Mouse (Mus musculus) midbrain, postnatal 0 days (tissue): ENCODE results near the gene Sept11. TPM values are rescaled to one million over a fixed set of nuclear protein-coding genes. Genes with fewer than 3 reads are reported as not detected.

Experiments used
- ATAC-seq: fragments of 200-750 bp; cut with Nextera tagmentation; 2 replicates; pipeline ENCODE4 v1.8.0; 2017; ENCODE audit warnings: moderate number of reproducible peaks, mild to moderate bottlenecking, moderate TSS enrichment, moderate library complexity; ENCODE audit not compliant: low FRiP score
- DNase-seq: peaks from one replicate; pipeline ENCODE4 v3.0.0-alpha.2; 2015; ENCODE audit warnings: low spot score
- H3K27ac ChIP-seq: fragments of 300-500 bp; sonication (generic); 2 replicates; pipeline ENCODE4 v1.5.1; 2014; ENCODE audit warnings: low read depth, mild to moderate bottlenecking, low read length, mixed read lengths
- H3K27me3 ChIP-seq: fragments of 300-500 bp; sonication (generic); 2 replicates; pipeline ENCODE4 v1.6.1; 2014; ENCODE audit warnings: low read length, control low read depth, mixed read lengths; ENCODE audit not compliant: insufficient read depth
- H3K36me3 ChIP-seq: fragments of 300-500 bp; sonication (generic); 2 replicates; pipeline ENCODE4 v1.6.1; 2014; ENCODE audit warnings: low read length, control low read depth, mixed read lengths; ENCODE audit not compliant: insufficient read depth
- H3K4me1 ChIP-seq: fragments of 300-500 bp; sonication (generic); 2 replicates; pipeline ENCODE4 v1.6.1; 2014; ENCODE audit warnings: mild to moderate bottlenecking, control low read depth, antibody characterized with exemption, low read length, mixed read lengths; ENCODE audit not compliant: insufficient read depth
- H3K4me2 ChIP-seq: fragments of 300-500 bp; sonication (generic); 2 replicates; pipeline ENCODE4 v1.6.1; 2014; ENCODE audit warnings: low read depth, mild to moderate bottlenecking, low read length, mixed read lengths; ENCODE audit not compliant: poor library complexity, severe bottlenecking
- H3K4me3 ChIP-seq: fragments of 300-500 bp; sonication (generic); 2 replicates; pipeline ENCODE4 v1.5.1; 2014; ENCODE audit warnings: low read depth, mild to moderate bottlenecking, low read length, moderate library complexity
- H3K9ac ChIP-seq: fragments of 300-500 bp; sonication (generic); replicated peaks from 2 replicates; pipeline ENCODE4 v1.6.1; 2014; ENCODE audit warnings: mild to moderate bottlenecking, low read length, moderate library complexity, mixed read lengths; ENCODE audit not compliant: poor library complexity, severe bottlenecking
- H3K9me3 ChIP-seq: fragments of 300-500 bp; sonication (generic); 2 replicates; pipeline ENCODE4 v1.6.1; 2016; ENCODE audit warnings: low read length, control low read depth
- CTCF ChIP-seq: IDR thresholded peaks from 2 replicates; pipeline ENCODE4 v1.5.1; 2016; ENCODE audit warnings: antibody characterized with exemption, mild to moderate bottlenecking
- WGBS: fragments of 180-500 bp; shearing (Covaris S2); extraction: QIAGEN DNeasy Blood & Tissue Kit; methylation state at CpG from one replicate; pipeline ENCODE4 v1.1.7; 2014; 5-methylcytosine and 5-hydroxymethylcytosine counted together
- polyA plus RNA-seq: library from polyadenylated mRNA; unstranded; fragments of >200 nt; fragmentation: Nextera tagmentation; extraction: Ambion mirVana; gene quantifications from 2 replicates; pipeline ENCODE4 v1.2.1, GENCODE M21; 2015
- total RNA-seq: library from RNA; depleted of rRNA; stranded (reverse); fragments of >200 nt; gene quantifications from 2 replicates; pipeline ENCODE4 v1.2.3, GENCODE M21; 2014

Sept11 gene
- total and polyA plus RNA-seq, 2 experiments from 2014 or later, result 95.9 to 96.0 TPM

DNA sequence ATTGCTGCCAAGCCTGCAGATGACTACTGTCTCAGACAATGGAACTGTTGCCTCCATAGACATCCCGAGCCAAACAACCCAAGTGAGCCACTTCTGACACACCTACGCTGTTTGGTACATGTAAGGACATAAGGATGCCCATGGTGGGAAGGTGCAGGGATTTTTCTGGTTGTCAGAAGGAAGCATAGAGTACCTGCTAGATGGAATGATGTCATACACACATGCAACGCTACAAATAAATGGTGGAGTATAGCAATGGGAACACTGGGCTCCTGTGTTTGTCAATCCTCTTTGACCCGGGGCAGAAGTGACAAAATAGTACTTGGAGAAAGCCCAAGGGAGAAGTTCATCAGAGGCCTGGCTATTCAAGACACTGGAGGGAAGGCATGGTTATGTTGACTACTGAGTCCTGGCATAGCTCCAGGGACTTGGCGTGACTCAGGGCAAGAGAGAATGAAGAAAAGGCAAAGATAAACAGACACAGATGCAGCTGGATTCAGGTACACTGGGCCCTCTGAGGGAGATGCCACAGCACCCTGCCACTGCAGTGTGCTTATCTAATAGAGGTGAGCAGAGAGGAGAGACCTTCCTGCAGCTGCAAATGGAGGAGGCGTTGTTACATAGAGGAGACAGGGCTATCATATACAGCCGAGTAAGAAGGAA, 15.4 kb upstream of the Sept11 start:
- Histone ChIP-seq H3K4me1 (no peaks in the 10 kb centered on the region), H3K4me2 (no peak overlapping the region), H3K27ac (no peak overlapping the region), H3K27me3 (no peaks in the 10 kb centered on the region), H3K9ac (no peak overlapping the region), H3K36me3 (no peaks in the 10 kb centered on the region), H3K9me3 (no peaks in the 10 kb centered on the region), H3K4me3 (no peak overlapping the region)
- ATAC-seq (no peak), DNase-seq (no peak)
- WGBS, result 89% methylated on average over 7 of the region's 7 CpGs
- no peak for TF ChIP-seq CTCF

DNA sequence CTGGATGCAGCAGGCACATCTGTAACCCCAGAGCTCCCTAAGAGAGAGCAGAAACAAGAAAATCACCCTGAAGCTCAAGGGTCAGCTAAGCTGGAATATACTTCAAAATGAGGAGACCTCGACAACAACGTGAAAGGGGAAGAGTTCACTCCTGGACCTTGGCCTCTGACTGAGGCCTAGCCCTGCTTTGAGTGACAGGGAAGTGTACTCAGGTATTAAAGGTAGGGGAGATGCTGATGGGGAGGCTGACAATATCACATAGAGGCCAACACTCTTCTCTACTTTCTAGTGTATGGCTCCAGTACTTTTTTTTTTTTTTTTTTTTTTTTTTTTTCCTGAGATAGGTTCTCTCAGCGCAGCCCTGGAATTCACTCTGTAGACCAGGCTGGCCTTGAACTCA, 13.6 kb upstream of the Sept11 start:
- DNase-seq (no peak), ATAC-seq (no peak)
- H3K36me3 ChIP-seq, result no peaks in the 10 kb centered on the region
- H3K9ac ChIP-seq, result no peak overlapping the region
- TF ChIP-seq CTCF, result no peak
- H3K9me3 ChIP-seq, result no peaks in the 10 kb centered on the region
- H3K4me3 ChIP-seq, result no peak overlapping the region
- H3K4me2 ChIP-seq, result no peak overlapping the region
- WGBS, result 83% methylated on average over 3 of the region's 3 CpGs
- H3K27me3 ChIP-seq, result no peaks in the 10 kb centered on the region
- no peak overlapping the region for H3K27ac ChIP-seq
- no peaks in the 10 kb centered on the region for H3K4me1 ChIP-seq

DNA sequence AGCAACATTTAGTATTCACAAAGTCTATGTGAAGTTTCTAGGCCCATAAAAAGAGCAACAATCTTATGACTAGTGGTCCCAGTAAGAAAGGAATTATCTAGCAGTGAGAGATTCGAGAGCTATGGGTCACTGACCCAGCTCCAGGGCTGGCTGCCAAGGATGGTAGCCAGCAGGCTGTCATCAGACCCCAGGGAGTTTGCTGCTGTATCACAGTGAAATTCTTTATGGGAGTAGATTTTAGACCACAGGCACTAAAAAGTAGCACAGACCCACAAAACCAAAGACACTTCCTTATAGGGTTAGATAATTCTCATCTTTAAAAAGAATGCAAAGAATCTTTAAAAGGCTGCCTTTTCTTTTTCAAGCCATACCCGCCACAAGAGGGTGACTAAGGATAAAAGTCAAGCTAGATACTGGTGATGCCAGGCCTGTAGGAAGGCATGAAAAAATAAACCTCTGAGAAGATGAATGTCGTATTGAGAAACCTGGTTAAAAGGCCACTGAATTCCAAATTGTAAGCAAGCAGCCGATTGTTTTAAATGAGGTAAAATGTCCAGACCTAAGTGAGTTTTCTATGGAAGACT, 8.1 kb upstream of the Sept11 start:
- ATAC-seq, result no peak
- Histone ChIP-seq H3K36me3 (no peaks in the 10 kb centered on the region), H3K4me3 (no peak overlapping the region), H3K27me3 (no peaks in the 10 kb centered on the region), H3K9ac (no peak overlapping the region), H3K9me3 (no peaks in the 10 kb centered on the region), H3K4me2 (no peak overlapping the region), H3K27ac (no peak overlapping the region), H3K4me1 (no peaks in the 10 kb centered on the region)
- no peak for DNase-seq
- 60% methylated on average over 4 of the region's 4 CpGs for WGBS
- TF ChIP-seq CTCF, result peak; percentile 34

DNA sequence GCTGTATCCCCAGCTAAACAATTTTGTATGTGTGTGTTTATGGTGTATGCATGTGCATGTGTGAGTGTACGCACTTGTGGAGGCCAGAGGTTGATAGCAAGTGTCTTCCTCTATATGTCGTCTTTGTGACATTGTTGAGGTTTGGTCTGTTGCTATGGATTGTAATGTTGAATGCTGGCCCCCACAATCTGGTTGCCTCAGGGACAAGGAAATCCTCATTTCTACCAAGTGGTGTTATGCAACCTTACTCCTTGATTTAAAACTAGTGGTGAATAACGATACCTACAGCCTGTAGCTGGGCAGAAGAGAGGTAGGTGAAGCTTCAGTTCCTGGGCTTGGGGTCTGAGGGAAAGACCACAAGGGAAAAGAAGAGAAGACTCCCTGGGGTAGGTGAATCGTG, 7.3 kb upstream of the Sept11 start:
- Histone ChIP-seq H3K4me1 (peaks cover 1% of the 10 kb centered on the region), H3K36me3 (no peaks in the 10 kb centered on the region), H3K4me3 (no peak overlapping the region), H3K9ac (no peak overlapping the region), H3K27me3 (no peaks in the 10 kb centered on the region), H3K9me3 (no peaks in the 10 kb centered on the region), H3K4me2 (no peak overlapping the region), H3K27ac (no peak overlapping the region)
- 90% methylated on average over 4 of the region's 4 CpGs for WGBS
- TF ChIP-seq CTCF, result no peak
- ATAC-seq (no peak), DNase-seq (no peak)

DNA sequence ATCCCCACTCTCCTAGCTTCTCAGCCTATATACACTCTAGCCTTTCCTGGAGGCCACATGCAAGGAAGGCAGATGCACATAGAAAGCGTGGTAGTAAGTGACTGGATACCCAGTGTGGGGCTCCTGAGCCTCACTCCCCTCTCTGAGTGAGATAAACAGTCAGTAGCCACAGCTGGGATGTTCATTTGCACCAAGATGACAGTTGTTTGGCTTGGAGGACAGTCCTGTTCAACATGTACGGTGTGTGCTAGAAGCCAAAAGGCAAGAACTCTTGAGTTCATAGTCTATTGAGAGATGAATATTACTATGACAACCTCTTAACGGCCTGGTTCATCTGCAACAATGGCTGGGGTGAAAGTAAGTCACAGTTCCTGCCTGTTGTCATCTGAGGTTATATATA, 2.0 kb upstream of the Sept11 start:
- Histone ChIP-seq H3K9me3 (no peaks in the 10 kb centered on the region), H3K36me3 (no peaks in the 10 kb centered on the region), H3K4me1 (peaks cover 20% of the 10 kb centered on the region), H3K4me2 (peak overlapping the region; percentile 91), H3K9ac (no peak overlapping the region), H3K27ac (no peak overlapping the region), H3K4me3 (no peak overlapping the region), H3K27me3 (no peaks in the 10 kb centered on the region)
- TF ChIP-seq CTCF, result no peak
- no peak for DNase-seq
- WGBS, result 57% methylated on average over 3 of the region's 3 CpGs
- ATAC-seq, result no peak

DNA sequence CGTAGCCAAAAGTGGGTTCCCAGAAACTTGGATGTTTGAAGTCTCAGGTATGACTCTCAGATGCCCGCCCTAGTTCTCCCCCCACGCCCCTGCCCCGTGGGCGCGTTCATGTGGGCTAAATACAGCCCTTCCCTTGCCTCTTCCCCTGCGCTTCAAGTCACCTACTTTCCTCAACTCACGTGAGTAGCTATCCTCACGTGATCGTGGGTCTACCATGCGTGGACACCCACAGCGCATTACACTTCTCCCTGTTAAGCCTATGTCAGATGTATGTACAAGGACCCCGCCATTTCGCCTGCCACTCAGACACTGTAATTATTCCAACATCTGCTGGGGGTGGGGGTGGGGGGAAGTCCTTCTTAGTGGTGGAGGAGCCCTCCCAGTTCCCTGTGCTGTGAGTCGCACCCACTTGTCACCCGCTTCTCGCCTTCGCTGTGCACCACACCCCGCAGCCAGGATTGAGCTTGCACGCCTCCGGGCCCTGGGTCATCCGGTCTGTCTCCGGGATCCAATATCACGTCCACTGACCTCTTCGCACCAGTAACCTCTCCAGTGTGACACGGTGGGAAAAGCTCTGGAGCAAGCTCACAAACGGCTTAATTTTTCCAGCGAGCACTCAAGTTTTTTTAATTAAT, 973 bp upstream of the Sept11 start:
- Histone ChIP-seq H3K4me3 (peak overlapping the region; percentile 79), H3K9ac (peak overlapping the region; percentile 83), H3K36me3 (no peaks in the 10 kb centered on the region), H3K27ac (peak overlapping the region; percentile 89; the same call in 1 of the 2 replicates), H3K9me3 (no peaks in the 10 kb centered on the region), H3K4me1 (peaks cover 20% of the 10 kb centered on the region), H3K4me2 (peak overlapping the region; percentile 91), H3K27me3 (no peaks in the 10 kb centered on the region)
- no peak for TF ChIP-seq CTCF
- DNase-seq, result peak; percentile 51
- WGBS, result 6% methylated on average over 28 of the region's 28 CpGs
- peak; percentile 38 for ATAC-seq
